Mouse (Mus musculus): ENCODE results near the gene Slc35b1. TPM values are rescaled to one million over a fixed set of nuclear protein-coding genes. Genes with fewer than 3 reads are reported as not detected.
A peak's percentile ranks its signal among the peaks of the same experiment; 100 is the strongest.

The Slc35b1 gene
- polyA plus RNA-seq, 1 experiment from 2014 or later = 125 TPM

GRCm38 (mm10) chr11:95366280-95366897, 18.1 kb upstream of the Slc35b1 start:
- 76% methylated on average over 6 of the region's 6 CpGs for WGBS
- no peak for ATAC-seq (ENCODE audit: insufficient number of reproducible peaks, insufficient read depth, low FRiP score, low TSS enrichment, low read depth)
- Histone ChIP-seq H3K9ac (replicated peaks) (no peak overlapping the region), H3K4me3 (replicated peaks) (no peak overlapping the region), H3K27me3 (no peaks in the 10 kb centered on the region), H3K9me3 (no peaks in the 10 kb centered on the region), H3K36me3 (peaks cover 29% of the 10 kb centered on the region), H3K4me2 (no peak overlapping the region), H3K4me1 (replicated peaks) (0 out of 2 replicates have a peak, but pooled peaks cover 4% of the 10 kb centered on the region), H3K27ac (0 out of 2 replicates have a peak overlapping the region, but pooled peaks have one; percentile 17)

- Histone ChIP-seq H3K4me3 (replicated peaks) (no peak overlapping the region), H3K9me3 (no peaks in the 10 kb centered on the region), H3K27ac (no peak overlapping the region), H3K4me2 (no peak overlapping the region), H3K36me3 (peaks cover 35% of the 10 kb centered on the region), H3K4me1 (replicated peaks) (0 out of 2 replicates have a peak, but pooled peaks cover 4% of the 10 kb centered on the region), H3K27me3 (no peaks in the 10 kb centered on the region), H3K9ac (replicated peaks) (no peak overlapping the region)
- ATAC-seq (ENCODE audit: insufficient number of reproducible peaks, insufficient read depth, low FRiP score, low TSS enrichment, low read depth) = no peak
- WGBS = 77% methylated on average over 8 of the region's 8 CpGs
These were observed 17.3 kb upstream of the Slc35b1 start for GRCm38 (mm10) chr11:95367011-95367735.

GRCm38 (mm10) chr11:95368231-95368823, 16.2 kb upstream of the Slc35b1 start:
- Histone ChIP-seq H3K36me3 (peaks cover 47% of the 10 kb centered on the region), H3K4me3 (replicated peaks) (no peak overlapping the region), H3K4me2 (no peak overlapping the region), H3K27ac (no peak overlapping the region), H3K27me3 (no peaks in the 10 kb centered on the region), H3K9ac (replicated peaks) (no peak overlapping the region), H3K9me3 (no peaks in the 10 kb centered on the region), H3K4me1 (replicated peaks) (0 out of 2 replicates have a peak, but pooled peaks cover 4% of the 10 kb centered on the region)
- WGBS = 94% methylated on average over 8 of the region's 8 CpGs
- no peak for ATAC-seq (ENCODE audit: insufficient number of reproducible peaks, insufficient read depth, low FRiP score, low TSS enrichment, low read depth)

- Histone ChIP-seq H3K4me1 (replicated peaks) (0 out of 2 replicates have a peak, but pooled peaks cover 4% of the 10 kb centered on the region), H3K36me3 (peaks cover 52% of the 10 kb centered on the region), H3K9me3 (no peaks in the 10 kb centered on the region), H3K4me2 (no peak overlapping the region), H3K27me3 (no peaks in the 10 kb centered on the region), H3K27ac (0 out of 2 replicates have a peak overlapping the region, but pooled peaks have one; percentile 29), H3K9ac (replicated peaks) (no peak overlapping the region), H3K4me3 (replicated peaks) (no peak overlapping the region)
- ATAC-seq (ENCODE audit: insufficient number of reproducible peaks, insufficient read depth, low FRiP score, low TSS enrichment, low read depth) = no peak
- WGBS = 93% methylated on average over 4 of the region's 4 CpGs
These were observed 15.6 kb upstream of the Slc35b1 start for GRCm38 (mm10) chr11:95368871-95369270.

- peaks cover 59% of the 10 kb centered on the region for H3K36me3 ChIP-seq
- 0 out of 2 replicates have a peak, but pooled peaks cover 4% of the 10 kb centered on the region for H3K4me1 ChIP-seq (replicated peaks)
- H3K4me2 ChIP-seq = no peak overlapping the region
- H3K9me3 ChIP-seq = no peaks in the 10 kb centered on the region
- WGBS = 75% methylated on average over 15 of the region's 15 CpGs
- ATAC-seq (ENCODE audit: insufficient number of reproducible peaks, insufficient read depth, low FRiP score, low TSS enrichment, low read depth) = peak; percentile 39; the same call in 1 of the 2 replicates
- H3K27ac ChIP-seq = peak overlapping the region; percentile 41; the same call in 1 of the 2 replicates
- H3K9ac ChIP-seq (replicated peaks) = no peak overlapping the region
- no peaks in the 10 kb centered on the region for H3K27me3 ChIP-seq
- no peak overlapping the region for H3K4me3 ChIP-seq (replicated peaks)
These were observed 14.3 kb upstream of the Slc35b1 start for GRCm38 (mm10) chr11:95369964-95370890.

GRCm38 (mm10) chr11:95371182-95371581, 13.3 kb upstream of the Slc35b1 start:
- H3K9ac ChIP-seq (replicated peaks) = no peak overlapping the region
- no peaks in the 10 kb centered on the region for H3K9me3 ChIP-seq
- no peak overlapping the region for H3K27ac ChIP-seq
- no peak overlapping the region for H3K4me3 ChIP-seq (replicated peaks)
- 0 out of 2 replicates have a peak, but pooled peaks cover 4% of the 10 kb centered on the region for H3K4me1 ChIP-seq (replicated peaks)
- H3K36me3 ChIP-seq = peaks cover 67% of the 10 kb centered on the region
- ATAC-seq (ENCODE audit: insufficient number of reproducible peaks, insufficient read depth, low FRiP score, low TSS enrichment, low read depth) = no peak
- no peak overlapping the region for H3K4me2 ChIP-seq
- WGBS = 94% methylated on average over 7 of the region's 7 CpGs
- no peaks in the 10 kb centered on the region for H3K27me3 ChIP-seq

GRCm38 (mm10) chr11:95378926-95379325, 5.6 kb upstream of the Slc35b1 start:
- no peak overlapping the region for H3K4me3 ChIP-seq (replicated peaks)
- H3K36me3 ChIP-seq = peaks cover 77% of the 10 kb centered on the region
- no peak overlapping the region for H3K9ac ChIP-seq (replicated peaks)
- WGBS = 87% methylated on average over 9 of the region's 9 CpGs
- H3K27me3 ChIP-seq = no peaks in the 10 kb centered on the region
- no peaks in the 10 kb centered on the region for H3K9me3 ChIP-seq
- no peak overlapping the region for H3K4me2 ChIP-seq
- ATAC-seq (ENCODE audit: insufficient number of reproducible peaks, insufficient read depth, low FRiP score, low TSS enrichment, low read depth) = no peak
- H3K27ac ChIP-seq = no peak overlapping the region
- H3K4me1 ChIP-seq (replicated peaks) = no peaks in the 10 kb centered on the region

- Histone ChIP-seq H3K4me2 (no peak overlapping the region), H3K36me3 (peaks cover 73% of the 10 kb centered on the region), H3K4me3 (replicated peaks) (no peak overlapping the region), H3K9me3 (no peaks in the 10 kb centered on the region), H3K27ac (no peak overlapping the region), H3K27me3 (no peaks in the 10 kb centered on the region), H3K4me1 (replicated peaks) (no peaks in the 10 kb centered on the region), H3K9ac (replicated peaks) (no peak overlapping the region)
- ATAC-seq (ENCODE audit: insufficient number of reproducible peaks, insufficient read depth, low FRiP score, low TSS enrichment, low read depth) = no peak
- WGBS = 78% methylated on average over 5 of the region's 5 CpGs
These were observed 4.9 kb upstream of the Slc35b1 start for GRCm38 (mm10) chr11:95379552-95379951.

- H3K9me3 ChIP-seq = no peaks in the 10 kb centered on the region
- peaks cover 3% of the 10 kb centered on the region for H3K4me1 ChIP-seq (replicated peaks)
- ATAC-seq (ENCODE audit: insufficient number of reproducible peaks, insufficient read depth, low FRiP score, low TSS enrichment, low read depth) = no peak
- no peak overlapping the region for H3K4me2 ChIP-seq
- no peaks in the 10 kb centered on the region for H3K27me3 ChIP-seq
- no peak overlapping the region for H3K9ac ChIP-seq (replicated peaks)
- peaks cover 61% of the 10 kb centered on the region for H3K36me3 ChIP-seq
- WGBS = 96% methylated on average over 7 of the region's 7 CpGs
- H3K27ac ChIP-seq = no peak overlapping the region
- no peak overlapping the region for H3K4me3 ChIP-seq (replicated peaks)
These were observed 3.8 kb upstream of the Slc35b1 start for GRCm38 (mm10) chr11:95380711-95381110.

- ATAC-seq (ENCODE audit: insufficient number of reproducible peaks, insufficient read depth, low FRiP score, low TSS enrichment, low read depth) = no peak
- H3K27me3 ChIP-seq = no peaks in the 10 kb centered on the region
These were observed 3.3 kb upstream of the Slc35b1 start for GRCm38 (mm10) chr11:95381146-95381545.

More at GRCm38 (mm10) chr11:95381146-95381545, 3.3 kb upstream of the Slc35b1 start:
- peaks cover 58% of the 10 kb centered on the region for H3K36me3 ChIP-seq
- H3K27ac ChIP-seq = no peak overlapping the region
- H3K4me3 ChIP-seq (replicated peaks) = no peak overlapping the region
- WGBS = 82% methylated on average over 1 of the region's 1 CpGs
- no peak overlapping the region for H3K4me2 ChIP-seq
- H3K9me3 ChIP-seq = no peaks in the 10 kb centered on the region
- H3K4me1 ChIP-seq (replicated peaks) = peaks cover 7% of the 10 kb centered on the region
- H3K9ac ChIP-seq (replicated peaks) = no peak overlapping the region

All from limb, embryonic 12.5 days (tissue).